Mouse (Mus musculus) intestine, embryonic 14.5 days (tissue): Measurements from ENCODE around the gene Arhgap4. TPM values are rescaled to one million over a fixed set of nuclear protein-coding genes. Genes with fewer than 3 reads are reported as not detected.

Experiments used
- ATAC-seq: fragments of 200-750 bp; cut with Nextera tagmentation; replicated peaks from 2 replicates; pipeline ENCODE4 v1.8.0; 2017; ENCODE audit warnings: low read depth, moderate number of reproducible peaks, moderate TSS enrichment, moderate library complexity; ENCODE audit not compliant: low FRiP score, low TSS enrichment
- DNase-seq: peaks from one replicate; pipeline ENCODE4 v3.0.0-alpha.2; 2018; ENCODE audit warnings: low spot score
- H3K27ac ChIP-seq: fragments of 300-500 bp; sonication (generic); 2 replicates; pipeline ENCODE4 v1.5.1; 2014; ENCODE audit warnings: low read depth, mild to moderate bottlenecking, control low read depth
- H3K27me3 ChIP-seq: fragments of 300-500 bp; sonication (generic); replicated peaks from 2 replicates; pipeline ENCODE4 v1.6.1; 2014; ENCODE audit warnings: low read length, control low read depth; ENCODE audit not compliant: control insufficient read depth, insufficient read depth
- H3K36me3 ChIP-seq: fragments of 300-500 bp; sonication (generic); 2 replicates; pipeline ENCODE4 v1.6.1; 2014; ENCODE audit warnings: low read length, control low read depth; ENCODE audit not compliant: control insufficient read depth, insufficient read depth
- H3K4me1 ChIP-seq: fragments of 300-500 bp; sonication (generic); replicated peaks from 2 replicates; pipeline ENCODE4 v1.6.1; 2014; ENCODE audit warnings: low read length, control low read depth, mixed read lengths; ENCODE audit not compliant: control insufficient read depth, insufficient read depth
- H3K4me2 ChIP-seq: fragments of 300-500 bp; sonication (generic); 2 replicates; pipeline ENCODE4 v1.6.1; 2014; ENCODE audit warnings: low read length
- H3K4me3 ChIP-seq: fragments of 300-500 bp; sonication (generic); 2 replicates; pipeline ENCODE4 v1.5.1; 2014; ENCODE audit warnings: low read depth, low read length, control low read depth, mixed read lengths
- H3K9ac ChIP-seq: fragments of 300-500 bp; sonication (generic); 2 replicates; pipeline ENCODE4 v1.6.1; 2014; ENCODE audit warnings: mild to moderate bottlenecking, low read length
- H3K9me3 ChIP-seq: fragments of 300-500 bp; sonication (generic); 2 replicates; pipeline ENCODE4 v1.6.1; 2016; ENCODE audit warnings: low read length, control low read depth; ENCODE audit not compliant: control insufficient read depth
- WGBS: fragments of 180-500 bp; shearing (Covaris S2); extraction: QIAGEN DNeasy Blood & Tissue Kit; methylation state at CpG from one replicate; pipeline ENCODE4 v1.1.7; 2014; 5-methylcytosine and 5-hydroxymethylcytosine counted together
- polyA plus RNA-seq: library from polyadenylated mRNA; unstranded; fragments of >200 nt; fragmentation: Nextera tagmentation; extraction: Ambion mirVana; gene quantifications from 2 replicates; pipeline ENCODE4 v1.2.1, GENCODE M21; 2014

Gene Arhgap4
- polyA plus RNA-seq, 1 experiment from 2014 or later: 4.3 TPM

DNA sequence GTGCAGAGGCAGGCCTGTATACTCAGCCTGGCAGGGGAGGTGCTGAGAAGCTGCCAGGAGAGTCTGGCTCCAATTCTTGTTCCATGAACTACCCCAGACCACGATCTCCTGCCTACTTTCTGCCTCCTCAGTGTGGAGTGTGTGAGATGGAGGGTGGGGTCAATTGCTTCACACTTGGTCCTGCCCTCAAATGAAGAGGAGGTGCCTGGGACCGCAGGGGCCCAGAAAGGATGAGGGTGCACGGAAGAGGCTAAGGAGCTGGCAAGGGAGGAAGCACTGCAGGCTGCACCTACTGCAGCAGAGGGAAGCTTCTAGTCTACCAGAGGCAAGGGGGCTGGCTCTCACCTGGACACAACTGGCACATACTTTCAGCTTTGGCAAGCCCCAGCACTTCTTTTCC lies 42.7 kb upstream of the Arhgap4 start:
- no peaks in the 10 kb centered on the region for H3K9me3 ChIP-seq
- H3K4me3 ChIP-seq: peak overlapping the region; percentile 61
- WGBS: 40% methylated on average over 3 of the region's 3 CpGs
- no peak overlapping the region for H3K27ac ChIP-seq
- 0 out of 2 replicates have a peak, but pooled peaks cover 7% of the 10 kb centered on the region for H3K27me3 ChIP-seq
- peak overlapping the region; percentile 62 for H3K4me2 ChIP-seq
- H3K36me3 ChIP-seq: peaks cover 13% of the 10 kb centered on the region
- DNase-seq (peak; percentile 54), ATAC-seq (no peak)
- H3K9ac ChIP-seq: peak overlapping the region; percentile 32
- 0 out of 2 replicates have a peak, but pooled peaks cover 4% of the 10 kb centered on the region for H3K4me1 ChIP-seq

- H3K4me1 ChIP-seq: no peaks in the 10 kb centered on the region
- no peak overlapping the region for H3K27ac ChIP-seq
- 82% methylated on average over 6 of the region's 6 CpGs for WGBS
- no peak overlapping the region for H3K4me2 ChIP-seq
- no peaks in the 10 kb centered on the region for H3K9me3 ChIP-seq
- no peak overlapping the region for H3K4me3 ChIP-seq
- H3K27me3 ChIP-seq: no peaks in the 10 kb centered on the region
- ATAC-seq (no peak), DNase-seq (no peak)
- H3K36me3 ChIP-seq: peaks cover 93% of the 10 kb centered on the region
- H3K9ac ChIP-seq: no peak overlapping the region
These were observed 33.3 kb upstream of the Arhgap4 start for GRCm38 (mm10) chrX:73954988-73955387.

- ATAC-seq (no peak), DNase-seq (no peak)
- H3K9ac ChIP-seq: no peak overlapping the region
- H3K4me3 ChIP-seq: no peak overlapping the region
- peaks cover 90% of the 10 kb centered on the region for H3K36me3 ChIP-seq
- H3K9me3 ChIP-seq: no peaks in the 10 kb centered on the region
- H3K4me1 ChIP-seq: no peaks in the 10 kb centered on the region
- H3K27me3 ChIP-seq: no peaks in the 10 kb centered on the region
- WGBS: 87% methylated on average over 5 of the region's 5 CpGs
- H3K4me2 ChIP-seq: no peak overlapping the region
- H3K27ac ChIP-seq: no peak overlapping the region
These were observed 30.9 kb upstream of the Arhgap4 start for GRCm38 (mm10) chrX:73952603-73953002.

DNA sequence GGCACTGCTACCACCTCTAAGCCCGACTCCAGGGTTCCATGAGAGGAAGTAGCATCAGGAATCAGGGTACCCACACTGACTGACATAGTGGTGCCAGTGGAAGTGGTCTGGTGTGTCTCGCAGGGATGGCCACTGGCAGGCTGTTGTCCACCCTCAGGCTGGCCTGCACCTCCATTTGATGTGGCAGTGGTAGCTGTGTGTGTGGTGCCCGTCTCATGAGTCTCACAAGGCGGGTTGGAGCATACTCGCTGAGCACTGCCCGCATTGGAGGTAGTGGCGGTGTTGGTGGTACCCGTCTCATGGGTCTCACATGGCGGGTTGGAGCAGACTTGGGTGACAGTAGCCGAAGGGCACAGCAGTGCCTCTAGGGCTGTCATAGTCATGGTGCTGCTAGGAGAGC lies 27.7 kb upstream of the Arhgap4 start:
- no peak overlapping the region for H3K27ac ChIP-seq
- no peaks in the 10 kb centered on the region for H3K27me3 ChIP-seq
- H3K4me2 ChIP-seq: no peak overlapping the region
- no peak overlapping the region for H3K9ac ChIP-seq
- no peaks in the 10 kb centered on the region for H3K4me1 ChIP-seq
- ATAC-seq (no peak), DNase-seq (no peak)
- 89% methylated on average over 10 of the region's 10 CpGs for WGBS
- H3K36me3 ChIP-seq: peaks cover 93% of the 10 kb centered on the region
- H3K4me3 ChIP-seq: no peak overlapping the region
- H3K9me3 ChIP-seq: no peaks in the 10 kb centered on the region

DNA sequence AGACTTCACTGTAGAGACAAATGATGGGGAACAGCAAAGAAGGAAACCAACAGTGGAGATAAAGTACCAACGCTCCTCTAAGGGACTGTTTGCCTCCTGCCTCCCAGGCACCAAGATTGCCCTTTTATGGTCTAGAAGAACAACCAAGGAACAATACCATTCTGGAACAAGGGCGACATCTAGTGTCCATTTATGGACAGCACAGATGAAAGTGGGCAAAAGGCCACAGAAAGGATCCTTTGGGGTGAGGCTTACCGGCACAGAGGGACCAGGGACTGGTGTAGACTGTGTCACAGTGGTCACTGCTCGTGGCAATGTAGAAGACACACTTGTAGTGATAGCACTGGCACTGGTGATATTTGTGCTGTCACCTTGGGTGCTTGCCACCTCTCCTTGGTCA lies 27.0 kb upstream of the Arhgap4 start:
- ATAC-seq (peak; percentile 57), DNase-seq (peak; percentile 71)
- Histone ChIP-seq H3K27ac (no peak overlapping the region), H3K4me3 (no peak overlapping the region), H3K4me2 (no peak overlapping the region), H3K4me1 (no peaks in the 10 kb centered on the region), H3K27me3 (no peaks in the 10 kb centered on the region), H3K9me3 (no peaks in the 10 kb centered on the region), H3K36me3 (peaks cover 93% of the 10 kb centered on the region), H3K9ac (no peak overlapping the region)
- 20% methylated on average over 4 of the region's 4 CpGs for WGBS

GRCm38 (mm10) chrX:73946896-73947295 lies 25.2 kb upstream of the Arhgap4 start:
- H3K27ac ChIP-seq: no peak overlapping the region

GRCm38 (mm10) chrX:73942294-73942693 lies 20.6 kb upstream of the Arhgap4 start:
- Histone ChIP-seq H3K4me3 (no peak overlapping the region), H3K27me3 (no peaks in the 10 kb centered on the region), H3K9ac (no peak overlapping the region), H3K4me1 (no peaks in the 10 kb centered on the region), H3K4me2 (no peak overlapping the region), H3K27ac (no peak overlapping the region), H3K9me3 (no peaks in the 10 kb centered on the region), H3K36me3 (peaks cover 49% of the 10 kb centered on the region)
- ATAC-seq (no peak), DNase-seq (peak; percentile 24)
- 87% methylated on average over 2 of the region's 2 CpGs for WGBS

More at GRCm38 (mm10) chrX:73946896-73947295, 25.2 kb upstream of the Arhgap4 start:
- WGBS: 84% methylated on average over 6 of the region's 6 CpGs
- DNase-seq (no peak), ATAC-seq (no peak)
- Histone ChIP-seq H3K4me1 (no peaks in the 10 kb centered on the region), H3K4me2 (no peak overlapping the region), H3K9me3 (no peaks in the 10 kb centered on the region), H3K4me3 (no peak overlapping the region), H3K27me3 (no peaks in the 10 kb centered on the region), H3K36me3 (peaks cover 88% of the 10 kb centered on the region), H3K9ac (no peak overlapping the region)

DNA sequence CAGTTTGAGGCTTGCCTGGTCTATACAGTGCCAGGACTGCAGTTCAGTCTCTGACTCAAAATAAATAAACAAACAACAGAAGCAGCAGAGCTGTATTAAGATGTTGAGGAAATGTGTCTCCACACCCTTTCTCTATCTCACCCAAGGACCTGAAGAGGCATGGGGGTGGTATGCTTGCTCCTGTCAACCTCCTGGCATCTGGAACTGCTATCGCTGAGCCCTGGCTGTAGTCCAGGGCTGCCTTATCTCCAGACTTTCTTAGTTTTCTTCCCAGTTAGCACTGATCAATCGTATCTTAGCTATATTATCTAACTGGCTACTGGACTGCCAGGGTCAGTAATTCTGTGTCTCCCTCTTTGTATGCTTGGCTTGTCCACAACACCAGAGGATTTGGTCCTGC lies 20.2 kb upstream of the Arhgap4 start:
- no peaks in the 10 kb centered on the region for H3K4me1 ChIP-seq
- ATAC-seq (no peak), DNase-seq (peak; percentile 28)
- H3K4me3 ChIP-seq: no peak overlapping the region
- H3K27me3 ChIP-seq: no peaks in the 10 kb centered on the region
- no peak overlapping the region for H3K27ac ChIP-seq
- H3K9me3 ChIP-seq: no peaks in the 10 kb centered on the region
- WGBS: 73% methylated on average over 2 of the region's 2 CpGs
- no peak overlapping the region for H3K9ac ChIP-seq
- H3K36me3 ChIP-seq: peaks cover 44% of the 10 kb centered on the region
- no peak overlapping the region for H3K4me2 ChIP-seq

DNA sequence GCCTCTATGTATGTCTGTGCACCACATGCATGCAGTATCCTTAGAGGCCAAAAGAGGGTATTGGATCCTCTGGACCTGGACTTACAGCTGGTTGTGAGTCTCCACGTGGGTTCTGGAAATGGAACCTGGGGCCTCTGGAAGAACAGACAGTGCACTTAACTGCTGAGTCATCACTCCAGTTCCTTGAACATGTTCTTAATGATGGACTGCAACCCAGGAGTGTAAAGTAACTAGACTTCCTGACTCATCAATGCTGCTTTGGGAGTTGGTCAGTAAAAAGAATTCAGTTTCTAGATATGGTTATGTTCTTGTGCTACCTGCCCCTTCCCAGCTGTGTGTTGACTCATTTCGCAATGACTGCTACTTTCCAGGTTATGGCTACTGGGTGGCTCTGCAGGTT lies 10.2 kb upstream of the Arhgap4 start:
- H3K36me3 ChIP-seq: no peaks in the 10 kb centered on the region
- no peaks in the 10 kb centered on the region for H3K4me1 ChIP-seq
- WGBS: 73% methylated on average over 2 of the region's 2 CpGs
- peak; percentile 9 for DNase-seq
- no peaks in the 10 kb centered on the region for H3K27me3 ChIP-seq
- no peaks in the 10 kb centered on the region for H3K9me3 ChIP-seq
- H3K4me2 ChIP-seq: no peak overlapping the region
- no peak overlapping the region for H3K9ac ChIP-seq
- no peak overlapping the region for H3K4me3 ChIP-seq
- ATAC-seq: no peak
- H3K27ac ChIP-seq: no peak overlapping the region
